Mouse (Mus musculus): ENCODE data around the gene Lrriq1. TPM values are rescaled to one million over a fixed set of nuclear protein-coding genes. Genes with fewer than 3 reads are reported as not detected.

Gene Lrriq1
- under 1 TPM; 0.22 to 0.91 TPM for polyA plus RNA-seq (2017; shearing (Covaris generic))

DNA sequence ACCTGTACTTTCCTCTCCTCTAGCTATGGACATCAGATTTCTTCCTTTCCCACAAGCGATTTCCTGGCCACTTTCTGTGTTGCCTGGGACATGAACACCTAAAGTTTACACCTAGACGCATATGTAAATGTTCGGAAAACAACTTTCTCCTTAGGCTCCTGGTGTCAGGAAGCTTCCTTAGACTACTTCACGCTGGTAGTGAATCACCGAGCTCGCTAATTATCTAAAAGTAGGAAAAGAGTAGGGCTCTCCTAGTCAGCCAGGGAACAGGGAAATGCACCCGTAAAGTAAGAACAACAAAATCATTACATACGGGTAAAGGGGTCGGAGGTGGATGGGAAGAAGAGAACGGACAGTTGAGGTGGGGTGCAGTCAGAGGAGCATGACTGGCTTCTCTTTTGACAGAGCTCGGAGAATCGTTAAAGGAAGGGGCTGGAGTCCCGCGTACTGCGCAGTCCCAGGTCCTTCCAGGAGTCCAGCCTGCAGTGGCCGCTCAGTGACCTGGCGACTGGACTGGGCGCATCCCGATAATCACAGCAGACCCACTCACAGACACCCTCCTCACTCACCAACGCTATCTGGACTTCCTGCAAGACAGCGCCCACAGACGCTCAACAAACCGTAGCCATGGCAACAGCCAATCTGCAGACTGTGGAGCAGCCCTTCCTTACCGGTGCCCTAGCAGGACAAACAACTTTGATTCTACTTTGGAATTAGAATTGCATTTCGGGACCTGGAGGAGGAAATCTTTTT is at the start of gene Lrriq1:
Gene Lrriq1, minus strand, starts transcription at position 616 of the 753 bp plus-strand sequence.

GRCm38 (mm10) chr10:103029730-103030490 is 206.2 kb downstream of the Lrriq1 start, which contains the start of gene Alx1:
Gene Alx1, minus strand, starts transcription at chr10:103030215.

Other genes starting within 250 kb of the Lrriq1 start
- gene Alx1, start 206.1 kb downstream of the Lrriq1 start, polyA plus RNA-seq (2017; shearing (Covaris generic)), result under 1 TPM in 1 of 2 experiments, not detected in 1; 0.11 TPM
- gene Slc6a15, start 131.5 kb upstream of the Lrriq1 start, polyA plus RNA-seq (2017; shearing (Covaris generic)), result under 1 TPM in 1 of 2 experiments, not detected in 1; 0.51 TPM

All from inflammation-experienced regulatory T-cells (primary cell).